8 mouse cellular contexts compared by ENCODE assay signal in genomic region chr2:130449794-130450433, GRCm38 (mm10). TPM values are rescaled to one million over a fixed set of nuclear protein-coding genes. Genes with fewer than 3 reads are reported as not detected.
DNase-seq lines count a peak whose midpoint lies in the region; ATAC-seq and TF ChIP-seq lines count a peak whose summit lies in the region.

Gene Ptpra, plus strand, starts transcription at chr2:130450278.

- H3K4me3 ChIP-seq in heart, embryonic 11.5 days (ENCODE audit: low read depth, low read length) = peak within 1 kb of the TSS; percentile 89
- H3K4me3 ChIP-seq in kidney, postnatal 0 days (replicated peaks; ENCODE audit: low read depth, low read length) = peak within 1 kb of the TSS; percentile 88
- H3K4me3 ChIP-seq in liver, embryonic 11.5 days (ENCODE audit: low read depth, low read length) = peak within 1 kb of the TSS; percentile 87
- H3K4me3 ChIP-seq in stomach, embryonic 14.5 days (ENCODE audit: low read depth, low read length) = peak within 1 kb of the TSS; percentile 82

- no peaks in the 10 kb centered on the region for H3K9me3 ChIP-seq in heart, embryonic 11.5 days (replicated peaks; ENCODE audit: control insufficient read depth, low read length)
- no peaks in the 10 kb centered on the region for H3K9me3 ChIP-seq in kidney, postnatal 0 days (replicated peaks; ENCODE audit: low read length)
- no peaks in the 10 kb centered on the region for H3K9me3 ChIP-seq in liver, embryonic 11.5 days (ENCODE audit: control insufficient read depth, low read length)
- no peaks in the 10 kb centered on the region for H3K9me3 ChIP-seq in stomach, embryonic 14.5 days (ENCODE audit: control insufficient read depth, low read depth, low read length)

- under 1% methylated on average over 46 of the region's 50 CpGs for WGBS in heart, embryonic 11.5 days (ENCODE audit: insufficient replicate concordance)
- WGBS in kidney, postnatal 0 days = 0% methylated on average over 47 of the region's 50 CpGs
- WGBS in liver, embryonic 11.5 days = 0% methylated on average over 46 of the region's 50 CpGs
- WGBS in stomach, embryonic 14.5 days = under 1% methylated on average over 45 of the region's 50 CpGs

- no peaks in the 10 kb centered on the region for H3K27me3 ChIP-seq in heart, embryonic 11.5 days (ENCODE audit: control insufficient read depth, insufficient read depth, low read length)
- no peaks in the 10 kb centered on the region for H3K27me3 ChIP-seq in kidney, postnatal 0 days (ENCODE audit: insufficient read depth, low read length)
- H3K27me3 ChIP-seq in liver, embryonic 11.5 days (replicated peaks; ENCODE audit: control insufficient read depth, insufficient read depth, low read length) = no peaks in the 10 kb centered on the region
- H3K27me3 ChIP-seq in stomach, embryonic 14.5 days (ENCODE audit: control insufficient read depth, insufficient read depth, low read length) = no peaks in the 10 kb centered on the region

- ATAC-seq in erythroblast, adult 5-6 weeks (replicated peaks; ENCODE audit: low FRiP score, poor library complexity, severe bottlenecking) = peak; percentile 96
- ATAC-seq in heart, embryonic 11.5 days (replicated peaks; ENCODE audit: insufficient number of reproducible peaks, low FRiP score, low TSS enrichment) = peak; percentile 96
- ATAC-seq in kidney, postnatal 0 days (replicated peaks; ENCODE audit: low FRiP score, low read depth) = peak; percentile 95
- peak; percentile 97 for ATAC-seq in liver, embryonic 11.5 days (replicated peaks; ENCODE audit: low FRiP score)
- ATAC-seq in stomach, embryonic 14.5 days (ENCODE audit: insufficient number of reproducible peaks, insufficient read depth, low FRiP score, low read depth) = peak; percentile 96

- DNase-seq in B cell, adult 2 months = peak; percentile 88 to 89
- DNase-seq in brain, adult 2 months (ENCODE audit: low read depth, low spot score) = peak; percentile 96
- peak; percentile 93 for DNase-seq in kidney, postnatal 0 days (ENCODE audit: low spot score)
- DNase-seq in liver, embryonic 11.5 days (ENCODE audit: low spot score) = peak; percentile 96
- peak; percentile 92 for DNase-seq in naive thymus-derived CD4-positive, alpha-beta T cell, adult 2 months (ENCODE audit: low read depth)

- H3K9ac ChIP-seq in heart, embryonic 11.5 days (ENCODE audit: low read depth, low read length) = peak within 1 kb of the TSS; percentile 89
- H3K9ac ChIP-seq in kidney, postnatal 0 days (ENCODE audit: low read depth, low read length) = peak within 1 kb of the TSS; percentile 87
- peak within 1 kb of the TSS; percentile 81 for H3K9ac ChIP-seq in liver, embryonic 11.5 days (ENCODE audit: low read depth, low read length)
- peak within 1 kb of the TSS; percentile 69 for H3K9ac ChIP-seq in stomach, embryonic 14.5 days (replicated peaks; ENCODE audit: low read depth, low read length)

- H3K27ac ChIP-seq in heart, embryonic 11.5 days (ENCODE audit: low read depth, low read length) = peak within 1 kb of the TSS; percentile 84
- H3K27ac ChIP-seq in kidney, postnatal 0 days = peak within 1 kb of the TSS; percentile 87
- H3K27ac ChIP-seq in liver, embryonic 11.5 days (ENCODE audit: low read depth, low read length) = peak within 1 kb of the TSS; percentile 72
- H3K27ac ChIP-seq in stomach, embryonic 14.5 days (ENCODE audit: low read length) = peak within 1 kb of the TSS; percentile 75

- no peak for TF ChIP-seq CTCF in kidney, postnatal 0 days (IDR thresholded peaks at IDR 0.05; ENCODE audit: low read depth)

- H3K4me2 ChIP-seq in heart, embryonic 11.5 days = peak within 1 kb of the TSS; percentile 90
- H3K4me2 ChIP-seq in kidney, postnatal 0 days (ENCODE audit: low read length) = peak within 1 kb of the TSS; percentile 93
- peak within 1 kb of the TSS; percentile 95 for H3K4me2 ChIP-seq in liver, embryonic 11.5 days
- H3K4me2 ChIP-seq in stomach, embryonic 14.5 days (replicated peaks; ENCODE audit: low read depth, low read length) = peak within 1 kb of the TSS; percentile 61

- peaks cover 26% of the 10 kb centered on the region for H3K4me1 ChIP-seq in heart, embryonic 11.5 days (ENCODE audit: control insufficient read depth, insufficient read depth, low read length)
- peaks cover 8% of the 10 kb centered on the region; the same call in 1 of the 2 replicates for H3K4me1 ChIP-seq in kidney, postnatal 0 days (replicated peaks; ENCODE audit: insufficient read depth, low read length)
- peaks cover 35% of the 10 kb centered on the region for H3K4me1 ChIP-seq in liver, embryonic 11.5 days (replicated peaks; ENCODE audit: control insufficient read depth, insufficient read depth, low read length)
- peaks cover 18% of the 10 kb centered on the region; the same call in 1 of the 2 replicates for H3K4me1 ChIP-seq in stomach, embryonic 14.5 days (ENCODE audit: control insufficient read depth, insufficient read depth, low read length)

- H3K36me3 ChIP-seq in heart, embryonic 11.5 days (ENCODE audit: control insufficient read depth, insufficient read depth, low read length) = no peaks in the 10 kb centered on the region
- no peaks in the 10 kb centered on the region for H3K36me3 ChIP-seq in kidney, postnatal 0 days (ENCODE audit: insufficient read depth, low read length)
- H3K36me3 ChIP-seq in liver, embryonic 11.5 days (ENCODE audit: control insufficient read depth, insufficient read depth, low read length) = no peaks in the 10 kb centered on the region
- H3K36me3 ChIP-seq in stomach, embryonic 14.5 days (ENCODE audit: control insufficient read depth, insufficient read depth, low read length) = no peaks in the 10 kb centered on the region

RNA-seq across cellular contexts. Expression of gene Ptpra, which starts in this region (rescaled TPM):
- total RNA-seq in erythroblast, adult 5-6 weeks (2015; ENCODE audit: low replicate concordance) = 29.9 and 39.8 TPM in 2 replicates
- total RNA-seq in erythroblast, adult 5-6 weeks (2017; ENCODE audit: low replicate concordance) = 42.1 and 53.9 TPM in 2 replicates
- 72.9 and 79.7 TPM in 2 replicates for polyA plus RNA-seq in heart, embryonic 11.5 days (2014; fragmentation: Nextera tagmentation; extraction: Ambion mirVana)
- polyA plus RNA-seq in kidney, postnatal 0 days (2015; fragmentation: Nextera tagmentation; extraction: Ambion mirVana) = 72.9 and 80.3 TPM in 2 replicates
- polyA plus RNA-seq in liver, embryonic 11.5 days (2014; fragmentation: Nextera tagmentation; extraction: Ambion mirVana) = 66.2 and 69.7 TPM in 2 replicates
- 110 and 115 TPM in 2 replicates for polyA plus RNA-seq in stomach, embryonic 14.5 days (2014; fragmentation: Nextera tagmentation; extraction: Ambion mirVana)

Comparison
In these comparisons a context has a peak if more than half of its experiments do, and no peak if none do; other contexts are left out.
1. Peak in every context shown above with its lines: DNase-seq, ATAC-seq, H3K4me3 ChIP-seq and H3K27ac ChIP-seq.